Mouse (Mus musculus) layer of hippocampus, adult 2 months (tissue): ENCODE results near the gene Bag2. TPM values are rescaled to one million over a fixed set of nuclear protein-coding genes. Genes with fewer than 3 reads are reported as not detected.

ENCODE experiments used
- DNase-seq, 2 experiments: peaks; one replicate each; pipeline ENCODE4 v3.0.0; 2022; ENCODE audit warnings: low spot score in 2 of 2
- H3K27ac ChIP-seq: fragments of 200-600 bp; 2 replicates; pipeline ENCODE4 v1.8.1; 2022
- H3K4me3 ChIP-seq: fragments of 200-600 bp; 2 replicates; pipeline ENCODE4 v1.8.1; 2022; ENCODE audit warnings: mild to moderate bottlenecking
- CTCF ChIP-seq: fragments of 200-600 bp; conservative IDR thresholded peaks from 2 replicates; pipeline ENCODE4 v1.8.1; 2022; ENCODE audit warnings: antibody characterized with exemption, mild to moderate bottlenecking, moderate library complexity
- long read RNA-seq, 2 experiments: library from polyadenylated mRNA; stranded (forward); transcript quantifications; one replicate each; pipeline ENCODE4 v2.0.0; 2021; ENCODE audit warnings: borderline mapping rate in 2 of 2
- total RNA-seq, 2 experiments: library from RNA; stranded (reverse); gene quantifications; 2 replicates each; pipeline ENCODE4 v1.2.3; 2021

Bag2 gene
- total RNA-seq, result 10 to 100 TPM in 1 of 2 experiments, 1 to 10 TPM in 1; 9.8 to 10.1 TPM
- long read RNA-seq, experiment 1, transcript Bag2-201 (3 exons, 1,860 nt), result major isoform, 6 of 8 reads
- long read RNA-seq, experiment 1, partial matches to known transcripts, result 0 of 8 reads
- long read RNA-seq, experiment 1, other reads (novel, unspliced or antisense), result 1 of 8 reads
- long read RNA-seq, experiment 2, transcript Bag2-201 (3 exons, 1,860 nt), result major isoform, 9 of 16 reads
- long read RNA-seq, experiment 2, partial matches to known transcripts, result 0 of 16 reads
- long read RNA-seq, experiment 2, other reads (novel, unspliced or antisense), result 7 of 16 reads

GRCm38 (mm10) chr1:33757491-33758041 is at the start of gene Bag2:
Gene Bag2 (minus strand): TSS chr1:33757795.
- Histone ChIP-seq H3K4me3 (peak within 1 kb of the TSS; percentile 88), H3K27ac (peak within 1 kb of the TSS; percentile 89)
- DNase-seq, result peak in 1 of 2 experiments; percentile 47
- peak; percentile 41 for TF ChIP-seq CTCF

DNA sequence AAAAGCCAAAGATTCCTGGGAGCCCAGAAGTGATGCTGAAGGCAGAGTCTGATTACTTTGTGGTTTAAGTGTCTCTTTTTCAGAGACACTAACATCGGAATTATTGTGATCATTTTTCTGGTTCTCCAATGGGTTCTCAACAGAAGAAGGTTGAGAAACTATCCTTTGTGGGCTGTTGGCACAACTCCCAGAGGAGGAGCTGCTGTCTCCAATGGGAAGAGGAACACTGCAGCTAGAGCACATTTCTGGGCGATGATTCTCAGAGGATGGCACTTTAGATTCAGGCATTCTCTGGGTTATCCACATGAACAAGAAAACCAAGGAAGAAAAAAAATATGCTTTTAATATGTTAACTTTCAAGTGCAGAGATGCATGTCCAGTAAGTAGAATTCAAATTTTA is 45.7 kb upstream of the Bag2 start:
- no peak overlapping the region for H3K27ac ChIP-seq
- TF ChIP-seq CTCF, result no peak
- peak; percentile 28 to 51 for DNase-seq
- H3K4me3 ChIP-seq, result no peak overlapping the region

GRCm38 (mm10) chr1:33799620-33800019 is 42.0 kb upstream of the Bag2 start:
- no peak for TF ChIP-seq CTCF
- DNase-seq, result no peak
- Histone ChIP-seq H3K27ac (no peak overlapping the region), H3K4me3 (no peak overlapping the region)

DNA sequence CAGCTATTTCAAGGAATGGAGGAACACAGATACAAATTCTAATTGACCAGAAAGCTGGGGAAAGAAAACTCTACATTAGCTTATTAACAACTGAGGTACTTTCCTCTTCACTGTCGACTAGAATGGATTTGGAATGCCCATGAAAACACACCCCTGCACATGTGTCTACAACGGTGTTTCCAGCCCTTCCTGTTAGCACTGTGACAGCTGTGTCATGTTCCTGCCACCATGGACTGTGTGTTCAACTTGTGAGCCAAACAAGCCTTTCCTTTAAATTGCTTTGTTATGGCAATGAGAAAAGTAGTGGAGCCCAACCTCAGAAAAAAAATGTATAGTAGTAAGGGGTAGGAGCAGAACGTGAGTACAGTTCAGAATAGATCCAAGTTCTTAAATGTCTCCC is 30.9 kb upstream of the Bag2 start:
- TF ChIP-seq CTCF, result no peak
- no peak overlapping the region for H3K27ac ChIP-seq
- DNase-seq, result no peak
- no peak overlapping the region for H3K4me3 ChIP-seq

DNA sequence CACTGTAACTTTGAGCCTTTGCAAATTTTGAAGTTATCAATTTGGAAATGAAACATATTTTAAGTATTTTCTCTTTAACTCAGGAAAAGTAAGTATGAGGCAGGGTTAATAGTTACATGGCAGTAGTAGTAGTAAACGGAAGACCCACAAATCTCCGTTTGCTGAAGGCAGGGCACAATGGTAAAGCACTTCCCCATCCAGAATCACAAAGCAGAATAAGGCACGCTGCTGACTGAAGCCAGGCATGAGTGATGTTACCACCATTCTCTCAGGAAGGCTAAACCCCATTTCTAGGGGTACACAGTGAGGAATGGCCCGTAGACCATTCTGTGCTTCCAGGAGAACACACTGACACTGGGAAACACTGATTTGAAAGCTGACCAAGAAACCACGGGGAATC is 30.5 kb upstream of the Bag2 start:
- Histone ChIP-seq H3K27ac (no peak overlapping the region), H3K4me3 (no peak overlapping the region)
- DNase-seq, result no peak
- TF ChIP-seq CTCF, result no peak

GRCm38 (mm10) chr1:33784561-33784960 is 27.0 kb upstream of the Bag2 start:
- DNase-seq, result peak; percentile 35
- Histone ChIP-seq H3K4me3 (no peak overlapping the region), H3K27ac (no peak overlapping the region)
- TF ChIP-seq CTCF, result no peak; the same call in 1 of the 2 replicates

- no peak for TF ChIP-seq CTCF
- Histone ChIP-seq H3K27ac (no peak overlapping the region), H3K4me3 (no peak overlapping the region)
- peak in 1 of 2 experiments; percentile 13 for DNase-seq
These were observed 18.6 kb upstream of the Bag2 start for GRCm38 (mm10) chr1:33776175-33776611.

GRCm38 (mm10) chr1:33772106-33772505 is 14.5 kb upstream of the Bag2 start:
- H3K4me3 ChIP-seq, result no peak overlapping the region
- no peak overlapping the region for H3K27ac ChIP-seq
- DNase-seq, result no peak
- no peak for TF ChIP-seq CTCF

- no peak for TF ChIP-seq CTCF
- DNase-seq, result no peak
- no peak overlapping the region for H3K27ac ChIP-seq
- H3K4me3 ChIP-seq, result no peak overlapping the region
These were observed 14.0 kb upstream of the Bag2 start for GRCm38 (mm10) chr1:33771621-33772020.

GRCm38 (mm10) chr1:33768827-33769226 is 11.2 kb upstream of the Bag2 start:
- H3K27ac ChIP-seq, result no peak overlapping the region
- H3K4me3 ChIP-seq, result no peak overlapping the region
- DNase-seq, result no peak
- no peak for TF ChIP-seq CTCF

- no peak for DNase-seq
- Histone ChIP-seq H3K27ac (no peak overlapping the region), H3K4me3 (no peak overlapping the region)
- no peak for TF ChIP-seq CTCF
These were observed 10.6 kb upstream of the Bag2 start for GRCm38 (mm10) chr1:33768091-33768787.

DNA sequence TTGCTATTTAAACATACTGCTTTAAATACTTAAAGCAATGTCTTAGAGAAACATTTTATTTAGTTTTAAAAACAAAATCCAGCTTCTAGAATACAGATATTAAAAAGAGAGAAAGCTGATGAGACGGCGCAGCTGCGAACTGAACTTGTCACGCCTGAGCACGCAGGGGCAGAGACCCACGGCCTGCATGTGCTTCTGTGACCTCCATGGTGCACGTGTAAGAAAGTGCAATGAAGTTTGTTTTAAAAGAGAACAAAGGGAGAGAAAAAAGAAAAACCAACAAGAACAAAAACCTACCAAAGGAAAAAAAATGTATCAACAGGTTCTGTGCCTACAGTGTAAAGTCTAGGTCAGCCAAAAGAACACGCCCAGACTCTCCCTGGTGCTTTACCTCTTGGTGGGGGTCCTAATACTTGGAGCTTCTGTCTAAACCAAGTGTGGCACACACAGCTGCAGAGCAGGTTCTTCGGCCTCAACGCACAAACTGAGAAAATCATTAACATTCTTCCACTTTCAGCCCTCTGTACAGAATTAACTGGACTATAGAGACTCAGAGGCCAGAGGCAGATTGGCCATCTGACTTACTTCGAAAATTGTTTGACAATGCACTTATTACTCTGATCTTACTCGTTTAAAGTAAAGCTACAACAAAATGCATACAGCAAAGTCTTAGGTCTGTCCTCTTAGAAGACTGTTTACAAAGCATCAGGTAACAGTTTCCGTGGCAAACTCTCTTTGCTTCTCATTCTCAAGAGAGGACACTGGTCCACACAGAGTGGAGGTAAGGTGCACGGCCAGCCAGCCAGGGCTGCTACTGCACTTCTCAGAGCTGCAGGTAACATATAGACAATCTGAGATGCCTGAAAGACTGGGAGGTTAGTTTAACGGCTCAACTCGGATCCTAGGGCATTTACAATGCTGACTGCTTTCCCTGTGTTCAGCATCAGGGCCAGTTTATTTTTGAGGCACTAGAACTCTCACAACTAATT is 9.2 kb upstream of the Bag2 start:
- Histone ChIP-seq H3K4me3 (no peak overlapping the region), H3K27ac (no peak overlapping the region)

More for the DNA sequence above, 9.2 kb upstream of the Bag2 start:
- TF ChIP-seq CTCF, result no peak
- no peak for DNase-seq
